In the genomic region with DNA sequence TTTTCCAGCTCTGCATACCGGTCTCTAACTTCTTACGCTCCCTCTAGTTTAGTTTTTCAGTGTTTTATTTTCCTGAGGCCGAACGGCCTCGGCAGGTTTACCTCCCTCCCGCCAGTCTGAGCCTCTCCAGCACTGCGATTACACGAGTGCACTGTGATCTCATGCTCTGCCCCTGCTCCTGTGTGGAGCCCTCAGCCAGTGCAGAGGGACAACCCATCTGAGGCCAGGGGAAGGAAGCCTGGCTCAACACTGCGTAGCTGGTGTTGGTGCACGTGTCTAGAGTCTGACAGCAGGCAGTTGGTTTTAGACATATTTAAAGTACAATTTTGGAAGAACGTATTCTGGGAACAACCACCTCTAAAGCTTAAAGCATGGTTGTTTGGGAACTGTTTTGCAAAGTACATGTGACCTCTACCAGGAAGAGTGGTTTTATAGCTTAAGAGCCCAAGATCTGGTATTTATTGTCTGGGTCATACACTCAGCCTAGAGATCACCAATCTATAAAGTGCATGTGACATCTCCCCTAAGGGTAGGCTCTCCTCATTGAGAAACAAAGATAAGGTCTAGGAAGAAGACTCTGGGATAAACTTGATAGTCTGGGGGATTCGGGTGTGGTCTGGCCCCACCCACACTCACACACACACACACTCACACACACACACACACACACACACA, we compare ENCODE assay signal across 21 mouse cellular contexts. TPM values are rescaled to one million over a fixed set of nuclear protein-coding genes. Genes with fewer than 3 reads are reported as not detected.
DNase-seq lines count a peak whose midpoint lies in the region; ATAC-seq and TF ChIP-seq lines count a peak whose summit lies in the region.
"Had no signal": no experiment of that assay in that cellular context is flagged by ENCODE, and none has a peak within 500 bp of the region (broad histone marks: within the 10 kb centered on the region; RNA-seq: fewer than 3 reads in every experiment).

No protein-coding gene starts in this region.

- peaks cover 27% of the 10 kb centered on the region for H3K4me1 ChIP-seq in G1E (ENCODE audit: insufficient read depth, low read depth, low read length)
- no peaks in the 10 kb centered on the region for H3K4me1 ChIP-seq in intestine, embryonic 15.5 days (replicated peaks)
- peaks cover 6 to 7% of the 10 kb centered on the region in 2 experiments; a peak in 3 of 4 replicates for H3K4me1 ChIP-seq in liver, embryonic 14.5 days (replicated peaks; ENCODE audit: control insufficient read depth in 2 of 2, insufficient read depth in 2 of 2, low read length in 1 of 2)
- no peaks in the 10 kb centered on the region for H3K4me1 ChIP-seq in kidney, embryonic 15.5 days
- H3K4me1 ChIP-seq: embryonic facial prominence, embryonic 13.5 days; forebrain, embryonic 12.5 days; heart, embryonic 15.5 days; hindbrain, embryonic 13.5 days had no signal

- 83% methylated on average over 12 of the region's 12 CpGs for WGBS in intestine, embryonic 15.5 days
- WGBS in liver, embryonic 14.5 days (ENCODE audit: insufficient replicate concordance): 72% methylated on average over 12 of the region's 12 CpGs
- 90% methylated on average over 12 of the region's 12 CpGs for WGBS in kidney, embryonic 15.5 days

- H3K27me3 ChIP-seq in G1E (ENCODE audit: insufficient read depth, low read length): no peaks in the 10 kb centered on the region
- H3K27me3 ChIP-seq in intestine, embryonic 15.5 days (replicated peaks): no peaks in the 10 kb centered on the region
- H3K27me3 ChIP-seq in liver, embryonic 14.5 days (ENCODE audit: control insufficient read depth, insufficient read depth, low read length): no peaks in the 10 kb centered on the region
- H3K27me3 ChIP-seq in kidney, embryonic 15.5 days: no peaks in the 10 kb centered on the region
- H3K27me3 ChIP-seq: CH12.LX; embryonic facial prominence, embryonic 13.5 days; forebrain, embryonic 12.5 days; heart, embryonic 15.5 days; hindbrain, embryonic 13.5 days had no signal

- no peaks in the 10 kb centered on the region for H3K9me3 ChIP-seq in G1E (replicated peaks)
- no peaks in the 10 kb centered on the region for H3K9me3 ChIP-seq in intestine, embryonic 15.5 days
- no peaks in the 10 kb centered on the region for H3K9me3 ChIP-seq in liver, embryonic 14.5 days (ENCODE audit: control insufficient read depth, low read length)
- H3K9me3 ChIP-seq in kidney, embryonic 15.5 days (replicated peaks): no peaks in the 10 kb centered on the region
- H3K9me3 ChIP-seq: embryonic facial prominence, embryonic 13.5 days; forebrain, embryonic 12.5 days; heart, embryonic 15.5 days; hindbrain, embryonic 13.5 days had no signal

- peak; percentile 65 for ATAC-seq in G1E (ENCODE audit: extremely low read depth, insufficient number of reproducible peaks, low FRiP score, poor library complexity, severe bottlenecking)
- peak; percentile 72 for ATAC-seq in intestine, embryonic 15.5 days
- ATAC-seq in liver, embryonic 14.5 days (ENCODE audit: insufficient read depth): peak; percentile 67
- ATAC-seq in megakaryocyte-erythroid progenitor cell, adult 5-6 weeks (replicated peaks; ENCODE audit: low FRiP score, low TSS enrichment, poor library complexity, severe bottlenecking): peak; percentile 51; the same call in 1 of the 2 replicates
- ATAC-seq in kidney, embryonic 15.5 days (replicated peaks; ENCODE audit: low FRiP score): no peak
- ATAC-seq: forebrain, embryonic 16.5 days had no signal

- H3K36me3 ChIP-seq in G1E (replicated peaks): peaks cover 96% of the 10 kb centered on the region
- H3K36me3 ChIP-seq in intestine, embryonic 15.5 days: peaks cover 45% of the 10 kb centered on the region
- peaks cover 72% of the 10 kb centered on the region for H3K36me3 ChIP-seq in liver, embryonic 14.5 days (replicated peaks; ENCODE audit: control insufficient read depth, insufficient read depth, low read depth)
- H3K36me3 ChIP-seq in kidney, embryonic 15.5 days: peaks cover 95% of the 10 kb centered on the region

- H3K9ac ChIP-seq in intestine, embryonic 15.5 days: no peak overlapping the region
- no peak overlapping the region for H3K9ac ChIP-seq in liver, embryonic 14.5 days (replicated peaks)
- H3K9ac ChIP-seq in kidney, embryonic 15.5 days: no peak overlapping the region
- H3K9ac ChIP-seq: embryonic facial prominence, embryonic 13.5 days; forebrain, embryonic 12.5 days; heart, embryonic 15.5 days; hindbrain, embryonic 13.5 days had no signal

- no peak for TF ChIP-seq EP300 in liver, embryonic 14.5 days (IDR thresholded peaks at IDR 0.05; ENCODE audit: low read depth)

- DNase-seq in G1E (ENCODE audit: low spot score): peak; percentile 15
- no peak for DNase-seq in liver, embryonic 14.5 days (ENCODE audit: low read depth in 3 of 3, low spot score in 3 of 3)
- no peak for DNase-seq in adrenal gland, postnatal 4 days (ENCODE audit: low spot score in 2 of 2)
- DNase-seq in lung, postnatal 14 days: no peak
- DNase-seq: adrenal gland, adult 8-10 months; cerebellum, adult 18-20 months; cerebellum, adult 9-11 months; cerebellum, postnatal 36 days; gastrocnemius, postnatal 14 days; heart, adult 2 months; heart, postnatal 14 days had no signal

- H3K27ac ChIP-seq in intestine, embryonic 15.5 days: 0 out of 2 replicates have a peak overlapping the region, but pooled peaks have one; percentile 17
- no peak overlapping the region for H3K27ac ChIP-seq in liver, embryonic 14.5 days
- H3K27ac ChIP-seq in kidney, embryonic 15.5 days: no peak overlapping the region
- H3K27ac ChIP-seq: embryonic facial prominence, embryonic 13.5 days; forebrain, embryonic 12.5 days; heart, adult 2 months; heart, embryonic 15.5 days; hindbrain, embryonic 13.5 days had no signal

- no peak overlapping the region for H3K4me2 ChIP-seq in intestine, embryonic 15.5 days (replicated peaks)
- no peak overlapping the region for H3K4me2 ChIP-seq in liver, embryonic 14.5 days (ENCODE audit: low read depth)
- no peak overlapping the region for H3K4me2 ChIP-seq in kidney, embryonic 15.5 days
- H3K4me2 ChIP-seq: embryonic facial prominence, embryonic 13.5 days; forebrain, embryonic 12.5 days; heart, embryonic 11.5 days; heart, embryonic 15.5 days; hindbrain, embryonic 13.5 days had no signal

- no peak for TF ChIP-seq CTCF in G1E (IDR thresholded peaks at IDR 0.05; ENCODE audit: low read depth, low read length)
- no peak for TF ChIP-seq CTCF in liver, embryonic 14.5 days (IDR thresholded peaks at IDR 0.05; ENCODE audit: low read depth)

- H3K4me3 ChIP-seq in G1E (ENCODE audit: low read depth, low read length): peak overlapping the region; percentile 50; the same call in 1 of the 2 replicates
- H3K4me3 ChIP-seq in intestine, embryonic 15.5 days (replicated peaks): no peak overlapping the region
- no peak overlapping the region for H3K4me3 ChIP-seq in liver, embryonic 14.5 days (ENCODE audit: insufficient read depth in 1 of 2, low read depth in 2 of 2, low read length in 2 of 2)
- no peak overlapping the region for H3K4me3 ChIP-seq in kidney, embryonic 15.5 days (replicated peaks)
- H3K4me3 ChIP-seq: embryonic facial prominence, embryonic 13.5 days; forebrain, embryonic 12.5 days; heart, adult 2 months; heart, embryonic 15.5 days; hindbrain, embryonic 13.5 days had no signal

RNA-seq across cellular contexts. Expression of gene Iars, which starts 30.3 kb away (rescaled TPM):
- total RNA-seq in G1E (2014; fragmentation: Nextera tagmentation): 162 and 174 TPM in 2 replicates
- 65.3 and 73.4 TPM in 2 replicates for total RNA-seq in G1E (2017)
- 19.6 and 38.9 TPM in 2 replicates for polyA plus RNA-seq in G1E (2012)
- polyA plus RNA-seq in intestine, embryonic 15.5 days (2015; fragmentation: Nextera tagmentation; extraction: Ambion mirVana): 82.1 and 82.9 TPM in 2 replicates
- polyA plus RNA-seq in liver, embryonic 14.5 days (2012; rRNA removed): 28.2 and 36.5 TPM in 2 replicates
- polyA plus RNA-seq in liver, embryonic 14.5 days (2014; fragmentation: Nextera tagmentation; extraction: Ambion mirVana): 39.1 and 45.8 TPM in 2 replicates
- 77.6 and 124 TPM in 2 replicates for total RNA-seq in megakaryocyte-erythroid progenitor cell, adult 5-6 weeks (2014; fragmentation: Nextera tagmentation)
- total RNA-seq in megakaryocyte-erythroid progenitor cell, adult 5-6 weeks (2017): 90.4 and 105 TPM in 2 replicates
- 10 to 100 TPM; 65.1 to 82.4 TPM for total RNA-seq in adrenal gland, postnatal 4 days (2021)
- 83.0 and 83.7 TPM in 2 replicates for polyA plus RNA-seq in kidney, embryonic 15.5 days (2015; fragmentation: Nextera tagmentation; extraction: Ambion mirVana)

RNA-seq across cellular contexts. Expression of gene Nol8, which starts 59.3 kb away (rescaled TPM):
- total RNA-seq in G1E (2014; fragmentation: Nextera tagmentation) (78.6 and 90.0 TPM in 2 replicates), G1E (2017) (40.2 and 59.2 TPM in 2 replicates)
- polyA plus RNA-seq in G1E (2012): 2.0 and 3.0 TPM in 2 replicates
- 14.4 and 17.1 TPM in 2 replicates for polyA plus RNA-seq in intestine, embryonic 15.5 days (2015; fragmentation: Nextera tagmentation; extraction: Ambion mirVana)
- polyA plus RNA-seq in liver, embryonic 14.5 days (2012; rRNA removed): 2.9 and 5.4 TPM in 2 replicates
- 7.8 and 8.3 TPM in 2 replicates for polyA plus RNA-seq in liver, embryonic 14.5 days (2014; fragmentation: Nextera tagmentation; extraction: Ambion mirVana)
- 43.9 and 63.1 TPM in 2 replicates for total RNA-seq in megakaryocyte-erythroid progenitor cell, adult 5-6 weeks (2014; fragmentation: Nextera tagmentation)
- total RNA-seq in megakaryocyte-erythroid progenitor cell, adult 5-6 weeks (2017): 60.7 and 71.4 TPM in 2 replicates
- total RNA-seq in adrenal gland, postnatal 4 days (2021): 10 to 100 TPM; 16.4 to 18.6 TPM
- polyA plus RNA-seq in kidney, embryonic 15.5 days (2015; fragmentation: Nextera tagmentation; extraction: Ambion mirVana): 16.3 and 20.6 TPM in 2 replicates

RNA-seq across cellular contexts. Expression of gene Cenpp, which starts 59.6 kb away (rescaled TPM):
- 27.5 and 29.9 TPM in 2 replicates for total RNA-seq in G1E (2014; fragmentation: Nextera tagmentation)
- total RNA-seq in G1E (2017): 48.5 and 49.2 TPM in 2 replicates
- polyA plus RNA-seq in G1E (2012): 6.9 and 7.7 TPM in 2 replicates
- polyA plus RNA-seq in intestine, embryonic 15.5 days (2015; fragmentation: Nextera tagmentation; extraction: Ambion mirVana): 21.2 and 24.7 TPM in 2 replicates
- polyA plus RNA-seq in liver, embryonic 14.5 days (2012; rRNA removed): 6.0 and 9.9 TPM in 2 replicates
- 30.4 and 33.0 TPM in 2 replicates for polyA plus RNA-seq in liver, embryonic 14.5 days (2014; fragmentation: Nextera tagmentation; extraction: Ambion mirVana)
- total RNA-seq in megakaryocyte-erythroid progenitor cell, adult 5-6 weeks (2014; fragmentation: Nextera tagmentation): 44.6 and 44.7 TPM in 2 replicates
- total RNA-seq in megakaryocyte-erythroid progenitor cell, adult 5-6 weeks (2017): 33.8 and 43.8 TPM in 2 replicates
- total RNA-seq in adrenal gland, postnatal 4 days (2021): 1 to 10 TPM; 8.8 to 9.8 TPM
- 28.0 and 30.0 TPM in 2 replicates for polyA plus RNA-seq in kidney, embryonic 15.5 days (2015; fragmentation: Nextera tagmentation; extraction: Ambion mirVana)
